8 mouse cellular contexts compared by ENCODE assay signal in genomic region chr4:149711955-149712354, GRCm38 (mm10). TPM values are rescaled to one million over a fixed set of nuclear protein-coding genes. Genes with fewer than 3 reads are reported as not detected.
DNase-seq lines count a peak whose midpoint lies in the region; ATAC-seq and TF ChIP-seq lines count a peak whose summit lies in the region.

No protein-coding gene starts in this region.

- no peak overlapping the region for H3K4me3 ChIP-seq in left cerebral cortex, adult 2 months
- H3K4me3 ChIP-seq in cerebellum, adult 2 months (replicated peaks; ENCODE audit: insufficient read depth, low read depth, low read length) = no peak overlapping the region
- H3K4me3 ChIP-seq in embryonic facial prominence, embryonic 10.5 days = no peak overlapping the region
- no peak overlapping the region for H3K4me3 ChIP-seq in neural tube, embryonic 11.5 days (ENCODE audit: low read depth, low read length)

- ATAC-seq in neural tube, embryonic 11.5 days (ENCODE audit: insufficient read depth, low FRiP score, low TSS enrichment) = no peak

- H3K9ac ChIP-seq in neural tube, embryonic 11.5 days (ENCODE audit: low read length) = no peak overlapping the region

- WGBS in cerebellum, adult 2 months = 27% methylated on average over 7 of the region's 7 CpGs
- 19% methylated on average over 7 of the region's 7 CpGs for WGBS in embryonic facial prominence, embryonic 10.5 days
- WGBS in neural tube, embryonic 11.5 days = 23% methylated on average over 7 of the region's 7 CpGs

- TF ChIP-seq CTCF in left cerebral cortex, adult 2 months (IDR thresholded peaks at IDR 0.05) = peak; percentile 80
- TF ChIP-seq CTCF in cerebellum, adult 2 months (IDR thresholded peaks at IDR 0.05; ENCODE audit: borderline replicate concordance, insufficient read depth, low read depth, low read length) = peak; percentile 84

- no peak overlapping the region for H3K4me2 ChIP-seq in neural tube, embryonic 11.5 days (ENCODE audit: low read depth)

- intact Hi-C loops in left cerebral cortex, adult 2 months (cut with DNase I) = loop anchor here (2.0 to 10.0 kb wide), 2 partner anchors 163 to 567 kb away; no protein-coding TSS in a partner anchor

- TF ChIP-seq POLR2A in cerebellum, adult 2 months (IDR thresholded peaks at IDR 0.05; ENCODE audit: borderline replicate concordance, insufficient read depth, low read length) = no peak

- peaks cover 27% of the 10 kb centered on the region for H3K36me3 ChIP-seq in embryonic facial prominence, embryonic 10.5 days (replicated peaks)
- H3K36me3 ChIP-seq in neural tube, embryonic 11.5 days (ENCODE audit: control insufficient read depth, insufficient read depth, low read length) = peaks cover 15% of the 10 kb centered on the region; the same call in 1 of the 2 replicates

- no peaks in the 10 kb centered on the region for H3K4me1 ChIP-seq in cerebellum, adult 2 months (ENCODE audit: control insufficient read depth, insufficient read depth, low read length)
- H3K4me1 ChIP-seq in embryonic facial prominence, embryonic 10.5 days = peaks cover 22% of the 10 kb centered on the region
- 0 out of 2 replicates have a peak, but pooled peaks cover 4% of the 10 kb centered on the region for H3K4me1 ChIP-seq in neural tube, embryonic 11.5 days (ENCODE audit: control insufficient read depth, insufficient read depth, low read length)

- H3K27ac ChIP-seq in left cerebral cortex, adult 2 months = no peak overlapping the region
- no peak overlapping the region for H3K27ac ChIP-seq in cerebellum, adult 2 months (ENCODE audit: insufficient read depth, low read length)
- no peak overlapping the region for H3K27ac ChIP-seq in embryonic facial prominence, embryonic 10.5 days (replicated peaks)
- no peak overlapping the region for H3K27ac ChIP-seq in neural tube, embryonic 11.5 days (ENCODE audit: low read depth, low read length)

- DNase-seq in left cerebral cortex, adult 2 months (ENCODE audit: extremely low spot score in 1 of 2, low spot score in 2 of 2) = no peak
- DNase-seq in left cerebral cortex, adult 8-10 months (ENCODE audit: low spot score in 2 of 2) = no peak
- peak; percentile 37 to 59 for DNase-seq in cerebellum, adult 2 months
- peak; percentile 69 for DNase-seq in embryonic facial prominence, embryonic 10.5 days (ENCODE audit: low spot score)
- peak; percentile 39 to 77 for DNase-seq in kidney, postnatal 36 days
- peak; percentile 66 for DNase-seq in neural tube, embryonic 11.5 days (ENCODE audit: low spot score)
- no peak for DNase-seq in urinary bladder, postnatal 10 days (ENCODE audit: low spot score)
- no peak for DNase-seq in urinary bladder, postnatal 4 days (ENCODE audit: low spot score in 2 of 2)

- H3K9me3 ChIP-seq in embryonic facial prominence, embryonic 10.5 days = 0 out of 2 replicates have a peak, but pooled peaks cover 3% of the 10 kb centered on the region
- no peaks in the 10 kb centered on the region for H3K9me3 ChIP-seq in neural tube, embryonic 11.5 days (ENCODE audit: control insufficient read depth, low read length)

- H3K27me3 ChIP-seq in cerebellum, adult 2 months (ENCODE audit: control insufficient read depth, insufficient read depth, low read length) = no peaks in the 10 kb centered on the region
- H3K27me3 ChIP-seq in embryonic facial prominence, embryonic 10.5 days (replicated peaks; ENCODE audit: low read depth, poor library complexity, severe bottlenecking) = no peaks in the 10 kb centered on the region
- H3K27me3 ChIP-seq in neural tube, embryonic 11.5 days (ENCODE audit: control insufficient read depth, insufficient read depth, low read length) = no peaks in the 10 kb centered on the region

RNA-seq across cellular contexts. Expression of gene Pik3cd, which starts 9.6 kb away (rescaled TPM):
- total RNA-seq in left cerebral cortex, adult 2 months (2021) = 10 to 100 TPM; 24.6 to 25.4 TPM
- 10 to 100 TPM; 21.6 to 25.5 (median 23.3) TPM for total RNA-seq in left cerebral cortex, adult 8-10 months (2022)
- 8.3 and 8.6 TPM in 2 replicates for polyA plus RNA-seq in cerebellum, adult 2 months (2012; rRNA removed)
- polyA plus RNA-seq in embryonic facial prominence, embryonic 10.5 days (2016; fragmentation: Nextera tagmentation; extraction: Ambion mirVana) = 6.1 and 6.3 TPM in 2 replicates
- 10.8 and 15.0 TPM in 2 replicates for polyA plus RNA-seq in neural tube, embryonic 11.5 days (2014; fragmentation: Nextera tagmentation; extraction: Ambion mirVana)

RNA-seq across cellular contexts. Expression of gene Tmem201, which starts 25.9 kb away (rescaled TPM):
- total RNA-seq in left cerebral cortex, adult 2 months (2021) = 10 to 100 TPM; 63.3 to 67.9 TPM
- 10 to 100 TPM; 65.4 to 71.4 (median 69.0) TPM for total RNA-seq in left cerebral cortex, adult 8-10 months (2022)
- polyA plus RNA-seq in cerebellum, adult 2 months (2012; rRNA removed) = 146 and 171 TPM in 2 replicates
- polyA plus RNA-seq in embryonic facial prominence, embryonic 10.5 days (2016; fragmentation: Nextera tagmentation; extraction: Ambion mirVana) = 46.5 and 46.7 TPM in 2 replicates
- polyA plus RNA-seq in neural tube, embryonic 11.5 days (2014; fragmentation: Nextera tagmentation; extraction: Ambion mirVana) = 24.6 and 26.0 TPM in 2 replicates

Comparison
In these comparisons a context has a peak if more than half of its experiments do, and no peak if none do; other contexts are left out.
1. DNase-seq: peak in cerebellum, adult 2 months (2 of 2), embryonic facial prominence, embryonic 10.5 days (single experiment), kidney, postnatal 36 days (2 of 2) and neural tube, embryonic 11.5 days (single experiment); none in left cerebral cortex, adult 2 months (0 of 2), left cerebral cortex, adult 8-10 months (0 of 2), urinary bladder, postnatal 10 days (single experiment) and urinary bladder, postnatal 4 days (0 of 2).